Mouse (Mus musculus) embryonic facial prominence, embryonic 10.5 days (tissue): ENCODE measurements around the gene Lrrc8c. TPM values are rescaled to one million over a fixed set of nuclear protein-coding genes. Genes with fewer than 3 reads are reported as not detected.

ENCODE experiments used
- DNase-seq: peaks from one replicate; pipeline ENCODE4 v3.0.0-alpha.2; 2017; ENCODE audit warnings: low spot score
- H3K27ac ChIP-seq: fragments of 300-500 bp; sonication (generic); replicated peaks from 2 replicates; pipeline ENCODE4 v1.5.1; 2016; ENCODE audit warnings: mild to moderate bottlenecking
- H3K27me3 ChIP-seq: fragments of 300-500 bp; sonication (generic); replicated peaks from 2 replicates; pipeline ENCODE4 v1.6.1; 2016; ENCODE audit warnings: low read depth, mild to moderate bottlenecking; ENCODE audit not compliant: poor library complexity, severe bottlenecking
- H3K36me3 ChIP-seq: fragments of 300-500 bp; sonication (generic); replicated peaks from 2 replicates; pipeline ENCODE4 v1.6.1; 2016; ENCODE audit warnings: mild to moderate bottlenecking, moderate library complexity
- H3K4me1 ChIP-seq: fragments of 300-500 bp; sonication (generic); 2 replicates; pipeline ENCODE4 v1.6.1; 2016
- H3K4me3 ChIP-seq: fragments of 300-500 bp; sonication (generic); 2 replicates; pipeline ENCODE4 v1.5.1; 2016; ENCODE audit warnings: mild to moderate bottlenecking, moderate library complexity
- H3K9me3 ChIP-seq: fragments of 300-500 bp; sonication (generic); 2 replicates; pipeline ENCODE4 v1.6.1; 2016; ENCODE audit warnings: mild to moderate bottlenecking
- WGBS: fragments of 180-500 bp; shearing (Covaris S2); methylation state at CpG from one replicate; pipeline ENCODE4 v1.1.7; 2016; 5-methylcytosine and 5-hydroxymethylcytosine counted together
- polyA plus RNA-seq: library from polyadenylated mRNA; unstranded; fragments of >200 nt; fragmentation: Nextera tagmentation; extraction: Ambion mirVana; gene quantifications from 2 replicates; pipeline ENCODE4 v1.2.1, GENCODE M21; 2016

Gene Lrrc8c
- polyA plus RNA-seq, 1 experiment from 2014 or later = 10.8 TPM

DNA sequence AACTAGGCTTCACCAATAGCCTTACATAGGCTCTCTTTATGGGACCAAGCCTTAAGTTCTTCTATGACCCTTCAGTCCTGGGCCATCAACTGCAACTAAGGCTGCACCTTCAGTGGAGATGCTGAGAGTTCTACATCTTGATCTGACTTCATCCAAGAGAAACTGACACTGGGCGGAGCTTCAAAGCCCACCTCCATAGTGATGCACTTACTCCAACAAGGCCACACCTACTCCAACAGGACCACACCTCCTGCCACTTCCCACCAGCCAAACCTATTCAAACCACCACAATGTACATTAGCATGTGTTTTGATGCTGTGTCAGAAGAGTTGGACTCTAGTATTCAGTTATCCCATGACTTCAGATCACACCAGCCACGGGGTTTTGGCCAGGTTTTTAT is 17.0 kb downstream of the Lrrc8c start:
- Histone ChIP-seq H3K36me3 (peaks cover 5% of the 10 kb centered on the region; the same call in 1 of the 2 replicates), H3K27me3 (no peaks in the 10 kb centered on the region)
- 93% methylated on average over 2 of the region's 2 CpGs for WGBS

GRCm38 (mm10) chr5:105537101-105537723 is 18.0 kb downstream of the Lrrc8c start:
- no peak overlapping the region for H3K4me3 ChIP-seq
- H3K27me3 ChIP-seq = no peaks in the 10 kb centered on the region
- H3K9me3 ChIP-seq = no peaks in the 10 kb centered on the region
- H3K27ac ChIP-seq = no peak overlapping the region
- H3K36me3 ChIP-seq = peaks cover 5% of the 10 kb centered on the region; the same call in 1 of the 2 replicates
- 65% methylated on average over 11 of the region's 11 CpGs for WGBS
- H3K4me1 ChIP-seq = peaks cover 10% of the 10 kb centered on the region
- DNase-seq = no peak

More for the DNA sequence above, 17.0 kb downstream of the Lrrc8c start:
- H3K4me3 ChIP-seq = no peak overlapping the region
- no peaks in the 10 kb centered on the region for H3K9me3 ChIP-seq
- H3K27ac ChIP-seq = no peak overlapping the region
- no peak for DNase-seq
- peaks cover 10% of the 10 kb centered on the region for H3K4me1 ChIP-seq

- WGBS = 88% methylated on average over 7 of the region's 7 CpGs
- Histone ChIP-seq H3K27ac (no peak overlapping the region), H3K36me3 (peaks cover 10% of the 10 kb centered on the region), H3K9me3 (no peaks in the 10 kb centered on the region), H3K27me3 (no peaks in the 10 kb centered on the region), H3K4me1 (peaks cover 10% of the 10 kb centered on the region), H3K4me3 (no peak overlapping the region)
- DNase-seq = no peak
Measured at GRCm38 (mm10) chr5:105541051-105541450, 21.9 kb downstream of the Lrrc8c start.

DNA sequence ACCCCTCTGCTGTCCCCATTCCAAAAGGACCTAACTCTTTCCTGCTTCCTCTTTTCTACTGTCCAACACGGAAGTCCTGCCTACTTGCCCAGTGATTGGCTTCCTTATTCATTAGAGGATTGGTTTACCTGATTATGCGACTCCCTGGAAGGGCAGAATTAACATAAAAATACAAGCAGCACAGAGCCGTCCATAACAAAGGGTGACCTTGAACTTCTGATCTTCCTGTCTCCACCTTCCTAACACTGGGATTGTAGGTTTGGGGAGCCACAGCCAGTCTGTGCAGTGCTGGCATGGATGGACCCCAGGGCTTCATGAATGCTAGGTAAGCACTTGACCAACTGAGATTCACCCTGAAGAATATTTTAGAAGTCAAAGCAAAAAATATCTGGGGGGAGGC is 25.9 kb downstream of the Lrrc8c start:
- no peak overlapping the region for H3K4me3 ChIP-seq
- 53% methylated on average over 3 of the region's 3 CpGs for WGBS
- H3K9me3 ChIP-seq = no peaks in the 10 kb centered on the region
- H3K4me1 ChIP-seq = no peaks in the 10 kb centered on the region
- no peak for DNase-seq
- H3K27ac ChIP-seq = no peak overlapping the region
- H3K36me3 ChIP-seq = peaks cover 10% of the 10 kb centered on the region; the same call in 1 of the 2 replicates
- no peaks in the 10 kb centered on the region for H3K27me3 ChIP-seq

DNA sequence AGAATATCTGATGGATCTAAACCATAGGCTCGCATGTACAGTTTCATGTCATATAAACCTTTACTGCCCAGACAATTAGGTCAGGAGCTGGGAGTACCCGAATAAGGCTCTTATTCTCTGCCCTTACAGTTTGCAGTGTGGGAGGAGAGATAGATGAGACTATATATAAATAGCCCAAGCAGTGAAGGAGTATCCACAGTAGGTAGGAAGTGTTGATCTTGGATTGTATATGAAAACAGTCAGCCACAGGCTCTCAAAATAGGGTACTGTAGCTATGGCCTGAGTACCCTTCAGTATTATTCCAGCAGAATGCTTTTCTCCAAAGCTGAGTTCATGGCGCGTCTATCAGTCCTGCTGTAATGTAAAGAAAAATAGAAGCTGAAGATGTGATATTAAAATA is 27.9 kb downstream of the Lrrc8c start:
- DNase-seq = no peak
- H3K9me3 ChIP-seq = no peaks in the 10 kb centered on the region
- H3K27me3 ChIP-seq = no peaks in the 10 kb centered on the region
- H3K4me1 ChIP-seq = no peaks in the 10 kb centered on the region
- peaks cover 5% of the 10 kb centered on the region; the same call in 1 of the 2 replicates for H3K36me3 ChIP-seq
- whole genome bisulfite sequencing = 96% methylated on average over 4 of the region's 4 CpGs
- no peak overlapping the region for H3K4me3 ChIP-seq
- no peak overlapping the region for H3K27ac ChIP-seq

DNA sequence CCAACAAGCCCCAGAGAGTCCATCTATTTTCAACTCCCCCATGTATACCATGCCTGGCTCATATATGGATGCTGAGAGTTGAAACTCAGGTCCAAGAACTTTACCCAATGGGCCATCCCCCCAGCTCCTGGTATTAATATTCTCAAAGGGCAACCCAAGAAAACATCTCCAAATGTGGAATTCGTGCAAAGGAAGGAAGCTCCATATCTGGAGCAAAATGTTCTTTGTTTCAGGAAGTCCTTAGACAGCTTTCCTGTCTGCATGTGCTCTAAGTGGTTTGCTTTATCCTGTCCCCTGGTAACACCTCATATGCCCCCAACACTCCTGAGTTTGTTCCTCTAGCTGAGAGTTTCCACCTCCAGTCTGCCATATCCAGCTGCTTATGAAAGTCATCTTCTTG is 32.6 kb downstream of the Lrrc8c start:
- H3K9me3 ChIP-seq = no peaks in the 10 kb centered on the region
- no peak overlapping the region for H3K27ac ChIP-seq
- 64% methylated on average over 1 of the region's 1 CpGs for WGBS
- no peaks in the 10 kb centered on the region for H3K4me1 ChIP-seq
- H3K4me3 ChIP-seq = no peak overlapping the region
- DNase-seq = no peak
- no peaks in the 10 kb centered on the region for H3K27me3 ChIP-seq
- H3K36me3 ChIP-seq = no peaks in the 10 kb centered on the region

- no peak for DNase-seq
- no peaks in the 10 kb centered on the region for H3K36me3 ChIP-seq
- H3K27me3 ChIP-seq = no peaks in the 10 kb centered on the region
- H3K4me1 ChIP-seq = no peaks in the 10 kb centered on the region
- H3K9me3 ChIP-seq = peaks cover 3% of the 10 kb centered on the region; the same call in 1 of the 2 replicates
- no peak overlapping the region for H3K4me3 ChIP-seq
- no peak overlapping the region for H3K27ac ChIP-seq
- WGBS = 92% methylated on average over 6 of the region's 6 CpGs
Measured at GRCm38 (mm10) chr5:105556291-105556690, 37.1 kb downstream of the Lrrc8c start.

DNA sequence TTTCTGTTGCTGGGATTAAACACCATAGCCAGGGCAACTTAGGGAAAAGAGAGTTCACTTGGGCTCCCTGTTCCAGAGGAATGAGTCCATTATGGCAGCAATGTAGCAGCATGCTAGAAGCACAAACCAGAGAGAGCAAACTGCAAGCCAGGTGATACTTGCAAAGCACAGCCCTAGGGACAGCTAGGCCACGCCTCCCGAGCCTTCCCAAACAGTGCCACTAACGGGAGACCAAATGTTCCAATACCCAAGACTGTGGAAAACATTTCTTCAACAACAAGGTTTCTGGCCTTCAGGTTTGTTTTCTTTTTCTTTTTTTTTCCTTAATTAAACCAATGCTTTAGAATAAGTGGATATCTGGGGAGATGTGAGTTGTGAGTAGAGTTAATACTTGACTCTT is 38.2 kb downstream of the Lrrc8c start:
- 93% methylated on average over 3 of the region's 3 CpGs for WGBS
- no peak for DNase-seq
- peaks cover 3% of the 10 kb centered on the region; the same call in 1 of the 2 replicates for H3K9me3 ChIP-seq

DNA sequence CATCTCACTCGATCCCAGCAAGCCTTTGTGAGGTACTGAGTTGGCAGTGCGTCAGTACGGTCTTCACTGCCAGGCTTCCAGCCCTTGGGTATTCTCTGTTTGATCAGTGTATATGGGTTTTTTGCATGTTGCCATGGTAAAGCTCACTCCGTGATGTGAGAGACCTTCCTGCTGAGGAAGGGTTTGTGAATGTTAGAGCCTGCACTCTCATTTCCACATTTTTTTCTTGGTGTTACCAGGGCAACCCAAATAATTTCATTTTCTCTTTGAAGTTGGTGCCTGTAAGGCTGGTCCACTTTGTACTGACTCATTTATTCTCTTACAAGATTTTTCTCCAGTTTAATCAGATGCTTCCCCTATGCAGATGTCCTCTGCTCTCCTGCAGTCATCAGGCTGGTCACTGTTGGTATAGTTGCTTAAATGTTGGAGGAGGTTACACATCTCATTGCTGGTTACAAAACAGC is 38.6 kb downstream of the Lrrc8c start:
- H3K27ac ChIP-seq = no peak overlapping the region
- DNase-seq = no peak
- WGBS = 88% methylated on average over 4 of the region's 4 CpGs
- H3K27me3 ChIP-seq = no peaks in the 10 kb centered on the region
- H3K4me1 ChIP-seq = no peaks in the 10 kb centered on the region
- H3K36me3 ChIP-seq = no peaks in the 10 kb centered on the region
- H3K9me3 ChIP-seq = peaks cover 3% of the 10 kb centered on the region; the same call in 1 of the 2 replicates
- no peak overlapping the region for H3K4me3 ChIP-seq

More for the DNA sequence above, 38.2 kb downstream of the Lrrc8c start:
- Histone ChIP-seq H3K27me3 (no peaks in the 10 kb centered on the region), H3K4me3 (no peak overlapping the region), H3K27ac (no peak overlapping the region), H3K4me1 (no peaks in the 10 kb centered on the region), H3K36me3 (no peaks in the 10 kb centered on the region)

DNA sequence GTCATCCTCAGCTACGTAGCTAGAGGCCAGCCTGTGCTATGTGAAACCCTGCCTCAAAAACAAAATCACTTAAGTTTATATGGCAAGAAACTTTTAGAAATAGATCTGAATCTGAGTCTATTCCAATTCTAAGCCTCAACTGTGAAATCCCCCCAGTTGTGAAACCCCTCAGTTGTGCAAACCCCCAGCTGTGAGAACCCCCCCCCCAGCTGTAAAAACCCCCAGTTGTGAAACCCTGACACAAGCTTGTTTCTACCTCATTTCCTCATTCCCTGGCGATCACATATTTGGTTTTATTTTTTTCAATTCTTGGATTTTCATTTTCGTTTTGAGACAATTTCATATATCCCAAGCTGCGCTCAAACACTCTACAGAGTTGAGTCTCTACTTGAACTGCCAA is 39.3 kb downstream of the Lrrc8c start:
- Histone ChIP-seq H3K36me3 (no peaks in the 10 kb centered on the region), H3K4me1 (no peaks in the 10 kb centered on the region), H3K9me3 (peaks cover 3% of the 10 kb centered on the region; the same call in 1 of the 2 replicates), H3K27me3 (no peaks in the 10 kb centered on the region), H3K4me3 (no peak overlapping the region), H3K27ac (no peak overlapping the region)
- DNase-seq = no peak
- WGBS = 89% methylated on average over 4 of the region's 4 CpGs

GRCm38 (mm10) chr5:105561926-105562325 is 42.7 kb downstream of the Lrrc8c start:
- no peak for DNase-seq
- H3K4me3 ChIP-seq = no peak overlapping the region
- no peak overlapping the region for H3K27ac ChIP-seq
- peaks cover 3% of the 10 kb centered on the region; the same call in 1 of the 2 replicates for H3K9me3 ChIP-seq
- no peaks in the 10 kb centered on the region for H3K36me3 ChIP-seq
- H3K4me1 ChIP-seq = no peaks in the 10 kb centered on the region
- H3K27me3 ChIP-seq = no peaks in the 10 kb centered on the region

DNA sequence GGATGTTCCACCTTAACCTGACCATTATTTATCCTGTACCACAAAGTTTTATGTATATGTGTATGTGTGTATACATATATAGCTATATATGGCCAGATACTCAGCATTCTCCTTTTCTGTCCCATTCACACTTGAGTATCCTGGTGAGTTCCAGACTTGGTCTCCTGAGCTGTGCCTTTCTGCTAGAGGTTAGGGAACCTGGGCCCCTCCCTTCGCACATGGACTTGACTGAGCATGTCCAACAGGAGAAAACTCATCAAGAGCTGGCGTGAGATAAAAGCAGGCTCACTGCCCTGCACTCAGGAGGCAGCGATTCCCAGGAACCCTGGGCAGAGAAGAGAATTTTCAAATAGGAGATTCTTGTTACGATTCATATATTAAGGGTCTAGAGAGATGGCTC is 45.6 kb downstream of the Lrrc8c start:
- WGBS = 90% methylated on average over 4 of the region's 4 CpGs
- no peak overlapping the region for H3K27ac ChIP-seq
- no peaks in the 10 kb centered on the region for H3K4me1 ChIP-seq
- no peaks in the 10 kb centered on the region for H3K27me3 ChIP-seq
- H3K36me3 ChIP-seq = no peaks in the 10 kb centered on the region
- no peaks in the 10 kb centered on the region for H3K9me3 ChIP-seq
- DNase-seq = no peak
- H3K4me3 ChIP-seq = no peak overlapping the region

DNA sequence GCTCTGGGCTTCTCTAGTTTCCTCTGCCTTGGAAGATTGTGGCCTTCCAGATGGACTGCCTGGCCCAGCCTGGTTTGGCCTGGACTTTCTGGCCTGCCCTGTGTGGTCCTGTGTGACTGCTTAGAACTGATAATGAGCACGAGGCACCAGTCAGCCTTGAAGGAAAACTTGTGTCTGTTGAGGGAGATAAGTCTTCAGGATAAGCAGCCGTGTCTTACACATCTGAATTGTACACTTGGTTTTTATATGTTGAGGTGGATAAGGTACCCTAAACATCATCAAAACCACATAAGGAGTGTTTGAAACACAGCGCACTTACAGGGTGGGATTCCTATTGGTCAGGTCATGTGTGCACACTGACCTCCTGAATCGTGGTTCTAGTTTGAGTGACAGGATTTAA is 46.6 kb downstream of the Lrrc8c start:
- Histone ChIP-seq H3K9me3 (no peaks in the 10 kb centered on the region), H3K4me3 (no peak overlapping the region), H3K36me3 (no peaks in the 10 kb centered on the region), H3K27ac (no peak overlapping the region), H3K27me3 (no peaks in the 10 kb centered on the region), H3K4me1 (no peaks in the 10 kb centered on the region)
- DNase-seq = no peak
- 84% methylated on average over 4 of the region's 4 CpGs for WGBS
